Mouse (Mus musculus) lung, adult 2 months (tissue): Measurements from ENCODE around the gene Ephb1.

Experiments
- CTCF ChIP-seq: fragments of 200-500 bp; IDR thresholded peaks from 2 replicates; pipeline ENCODE4 v1.5.1; 2011; ENCODE audit warnings: mild to moderate bottlenecking, low read length, control low read depth; ENCODE audit not compliant: insufficient read depth
- POLR2A ChIP-seq: fragments of 200-500 bp; IDR thresholded peaks from 2 replicates; pipeline ENCODE4 v1.6.1; 2011; ENCODE audit warnings: low read depth, mild to moderate bottlenecking, control low read depth, low read length, borderline replicate concordance; ENCODE audit errors: extremely low read depth

DNA sequence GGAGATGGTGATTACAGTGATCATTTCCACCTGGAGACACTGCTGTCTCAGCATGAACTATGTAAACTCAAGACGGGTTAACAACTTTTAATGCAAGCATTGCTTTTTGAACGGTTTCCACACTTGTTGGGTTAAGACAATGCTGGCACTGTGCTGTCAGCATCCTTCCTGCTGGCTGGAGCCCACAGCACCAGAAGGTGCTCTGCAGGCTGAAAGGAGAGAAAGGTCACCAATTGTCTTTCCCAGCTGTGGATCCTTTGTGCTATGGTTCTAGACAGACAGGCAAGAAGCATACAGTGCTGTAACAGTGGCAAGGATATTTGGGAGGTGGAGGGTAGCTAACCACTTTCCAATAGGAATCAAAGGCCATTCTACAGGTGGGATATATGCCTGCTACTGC, 328.4 kb downstream of the Ephb1 start:
- no peak for TF ChIP-seq POLR2A
- no peak for TF ChIP-seq CTCF
